Mouse (Mus musculus): ENCODE results near the gene Inpp4b. TPM values are rescaled to one million over a fixed set of nuclear protein-coding genes. Genes with fewer than 3 reads are reported as not detected.
"Not testable (repeated sequence)": the region's sequence is repeated elsewhere in the genome, so short reads cannot be mapped to it uniquely, and the experiment has no call there.

Gene Inpp4b
- polyA plus RNA-seq, 1 experiment from 2014 or later = 10.6 TPM

- H3K36me3 ChIP-seq = no peaks in the 10 kb centered on the region
- no peaks in the 10 kb centered on the region for H3K9me3 ChIP-seq (replicated peaks)
- no peak for ATAC-seq (ENCODE audit: low FRiP score)
- H3K9ac ChIP-seq (replicated peaks) = no peak overlapping the region
- H3K4me2 ChIP-seq = no peak overlapping the region
- 86% methylated on average over 3 of the region's 3 CpGs for WGBS
- H3K4me3 ChIP-seq (replicated peaks) = no peak overlapping the region
- no peak overlapping the region for H3K27ac ChIP-seq (replicated peaks)
- no peaks in the 10 kb centered on the region for H3K27me3 ChIP-seq (replicated peaks)
- no peaks in the 10 kb centered on the region for H3K4me1 ChIP-seq
Measured at GRCm38 (mm10) chr8:81784775-81785174, 442.4 kb downstream of the Inpp4b start.

DNA sequence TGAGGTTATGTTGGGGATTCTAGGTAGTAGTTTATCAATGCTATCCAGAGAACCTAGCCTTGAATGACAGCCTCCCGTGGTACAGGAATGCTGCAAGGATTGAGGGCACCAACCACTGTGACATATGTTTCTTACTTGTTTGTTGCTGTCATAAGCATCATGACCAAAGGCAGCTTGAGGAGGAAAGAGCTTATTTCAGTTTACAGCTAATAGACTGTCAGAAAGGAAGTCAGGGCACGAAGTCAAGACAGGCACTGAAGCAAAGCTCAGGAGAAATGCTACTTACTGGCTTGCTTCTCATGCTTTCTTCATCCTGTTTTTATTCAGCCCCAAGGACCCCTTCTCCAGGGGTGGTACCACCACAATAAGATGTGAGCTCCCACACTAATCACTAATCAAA lies 446.1 kb downstream of the Inpp4b start:
- Histone ChIP-seq H3K36me3 (no peaks in the 10 kb centered on the region), H3K9ac (replicated peaks) (no peak overlapping the region), H3K4me1 (no peaks in the 10 kb centered on the region), H3K27ac (replicated peaks) (no peak overlapping the region), H3K4me3 (replicated peaks) (no peak overlapping the region), H3K4me2 (no peak overlapping the region), H3K9me3 (replicated peaks) (no peaks in the 10 kb centered on the region), H3K27me3 (replicated peaks) (no peaks in the 10 kb centered on the region)
- ATAC-seq (ENCODE audit: low FRiP score) = no peak
- 83% methylated on average over 2 of the region's 2 CpGs for whole genome bisulfite sequencing

GRCm38 (mm10) chr8:81792649-81793048 lies 450.3 kb downstream of the Inpp4b start:
- Histone ChIP-seq H3K9me3 (replicated peaks) (no peaks in the 10 kb centered on the region), H3K4me1 (no peaks in the 10 kb centered on the region), H3K4me3 (replicated peaks) (no peak overlapping the region), H3K27ac (replicated peaks) (no peak overlapping the region), H3K4me2 (no peak overlapping the region), H3K9ac (replicated peaks) (no peak overlapping the region), H3K36me3 (no peaks in the 10 kb centered on the region), H3K27me3 (replicated peaks) (no peaks in the 10 kb centered on the region)
- ATAC-seq (ENCODE audit: low FRiP score) = no peak
- 71% methylated on average over 5 of the region's 5 CpGs for WGBS

DNA sequence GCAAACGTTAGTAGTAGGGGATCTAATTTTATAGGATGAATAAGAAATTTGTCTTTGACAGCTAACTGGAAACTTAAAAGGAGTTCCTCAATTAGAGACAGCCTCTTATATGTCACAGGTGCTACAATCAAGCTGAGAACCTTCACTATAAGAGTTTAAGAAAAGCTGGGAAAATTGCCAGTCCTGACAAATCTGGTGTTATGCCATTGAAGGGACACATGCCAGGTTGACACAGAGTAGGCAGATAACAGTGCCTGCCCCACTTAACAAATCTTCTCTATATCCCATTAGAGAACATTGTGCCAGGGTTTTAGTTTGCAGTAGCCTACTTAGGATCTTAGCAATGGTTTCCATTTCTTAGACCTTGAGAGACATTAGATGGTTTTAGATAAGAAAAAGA lies 456.1 kb downstream of the Inpp4b start:
- no peak overlapping the region for H3K4me2 ChIP-seq
- WGBS = 76% methylated on average over 1 of the region's 1 CpGs
- no peaks in the 10 kb centered on the region for H3K27me3 ChIP-seq (replicated peaks)
- no peak overlapping the region for H3K9ac ChIP-seq (replicated peaks)
- no peaks in the 10 kb centered on the region for H3K4me1 ChIP-seq
- no peaks in the 10 kb centered on the region for H3K9me3 ChIP-seq (replicated peaks)
- H3K27ac ChIP-seq (replicated peaks) = no peak overlapping the region
- no peak for ATAC-seq (ENCODE audit: low FRiP score)
- H3K4me3 ChIP-seq (replicated peaks) = no peak overlapping the region
- H3K36me3 ChIP-seq = no peaks in the 10 kb centered on the region

DNA sequence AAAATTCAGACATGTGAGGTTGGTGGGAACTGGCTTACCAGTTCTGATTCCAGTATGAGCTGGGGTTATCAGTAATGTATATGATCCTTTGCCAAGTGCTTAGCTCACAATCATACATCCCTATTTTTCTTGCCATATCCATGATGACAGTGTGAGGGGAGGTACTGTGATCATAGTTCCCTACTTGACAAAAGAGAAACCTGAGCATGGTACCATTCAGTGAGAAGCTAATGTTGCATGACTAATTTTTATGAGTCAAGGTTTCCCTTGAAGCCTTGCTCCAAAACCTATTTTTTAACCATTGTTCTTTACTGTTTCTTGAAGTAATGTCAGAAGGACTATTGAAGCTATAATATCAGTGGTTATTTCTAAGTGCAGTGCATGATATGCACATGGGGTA lies 458.4 kb downstream of the Inpp4b start:
- H3K9ac ChIP-seq (replicated peaks) = no peak overlapping the region
- H3K36me3 ChIP-seq = no peaks in the 10 kb centered on the region
- no peak overlapping the region for H3K27ac ChIP-seq (replicated peaks)
- H3K4me3 ChIP-seq (replicated peaks) = no peak overlapping the region
- no peaks in the 10 kb centered on the region for H3K4me1 ChIP-seq
- no peaks in the 10 kb centered on the region for H3K9me3 ChIP-seq (replicated peaks)
- H3K27me3 ChIP-seq (replicated peaks) = no peaks in the 10 kb centered on the region
- no peak overlapping the region for H3K4me2 ChIP-seq
- ATAC-seq (ENCODE audit: low FRiP score) = no peak

- Histone ChIP-seq H3K4me2 (no peak overlapping the region), H3K9me3 (replicated peaks) (no peaks in the 10 kb centered on the region), H3K36me3 (no peaks in the 10 kb centered on the region), H3K4me1 (peaks cover 3% of the 10 kb centered on the region; the same call in 1 of the 2 replicates), H3K4me3 (replicated peaks) (no peak overlapping the region), H3K27ac (replicated peaks) (no peak overlapping the region), H3K27me3 (replicated peaks) (no peaks in the 10 kb centered on the region), H3K9ac (replicated peaks) (no peak overlapping the region)
- peak; percentile 79; the same call in 1 of the 2 replicates for ATAC-seq (ENCODE audit: low FRiP score)
Measured at GRCm38 (mm10) chr8:81806797-81807196, 464.4 kb downstream of the Inpp4b start.

- Histone ChIP-seq H3K27ac (replicated peaks) (no peak overlapping the region), H3K36me3 (no peaks in the 10 kb centered on the region), H3K27me3 (replicated peaks) (no peaks in the 10 kb centered on the region), H3K9ac (replicated peaks) (no peak overlapping the region), H3K4me3 (replicated peaks) (no peak overlapping the region), H3K9me3 (replicated peaks) (no peaks in the 10 kb centered on the region), H3K4me1 (peaks cover 7% of the 10 kb centered on the region), H3K4me2 (no peak overlapping the region)
- peak; percentile 36; the same call in 1 of the 2 replicates for ATAC-seq (ENCODE audit: low FRiP score)
- WGBS = 42% methylated on average over 6 of the region's 6 CpGs
Measured at GRCm38 (mm10) chr8:81807578-81807977, 465.2 kb downstream of the Inpp4b start.

- no peak overlapping the region for H3K9ac ChIP-seq (replicated peaks)
- no peak overlapping the region for H3K27ac ChIP-seq (replicated peaks)
- WGBS = 63% methylated on average over 1 of the region's 1 CpGs
- H3K4me1 ChIP-seq = peaks cover 7% of the 10 kb centered on the region
- no peak overlapping the region for H3K4me3 ChIP-seq (replicated peaks)
- H3K4me2 ChIP-seq = no peak overlapping the region
- H3K27me3 ChIP-seq (replicated peaks) = no peaks in the 10 kb centered on the region
- no peaks in the 10 kb centered on the region for H3K9me3 ChIP-seq (replicated peaks)
- ATAC-seq (ENCODE audit: low FRiP score) = no peak
- H3K36me3 ChIP-seq = no peaks in the 10 kb centered on the region
Measured at GRCm38 (mm10) chr8:81808406-81808805, 466.1 kb downstream of the Inpp4b start.

- not testable (repeated sequence) for H3K4me1 ChIP-seq; H3K4me3 ChIP-seq (replicated peaks); H3K36me3 ChIP-seq; H3K27me3 ChIP-seq (replicated peaks); H3K9me3 ChIP-seq (replicated peaks); H3K4me2 ChIP-seq; H3K9ac ChIP-seq (replicated peaks); ATAC-seq (ENCODE audit: low FRiP score); H3K27ac ChIP-seq (replicated peaks)
Measured at GRCm38 (mm10) chr8:81809414-81809813, 467.1 kb downstream of the Inpp4b start.

GRCm38 (mm10) chr8:81812051-81812751 lies 469.8 kb downstream of the Inpp4b start:
- Histone ChIP-seq H3K9ac (replicated peaks) (no peak overlapping the region), H3K4me3 (replicated peaks) (no peak overlapping the region), H3K9me3 (replicated peaks) (no peaks in the 10 kb centered on the region), H3K36me3 (no peaks in the 10 kb centered on the region), H3K4me2 (no peak overlapping the region), H3K27ac (replicated peaks) (peak overlapping the region; percentile 38; the same call in 1 of the 2 replicates), H3K4me1 (peaks cover 7% of the 10 kb centered on the region), H3K27me3 (replicated peaks) (no peaks in the 10 kb centered on the region)
- WGBS = 10% methylated on average over 3 of the region's 3 CpGs
- peak; percentile 59; the same call in 1 of the 2 replicates for ATAC-seq (ENCODE audit: low FRiP score)

- 37% methylated on average over 3 of the region's 3 CpGs for WGBS
- no peaks in the 10 kb centered on the region for H3K9me3 ChIP-seq (replicated peaks)
- H3K36me3 ChIP-seq = no peaks in the 10 kb centered on the region
- no peaks in the 10 kb centered on the region for H3K27me3 ChIP-seq (replicated peaks)
- ATAC-seq (ENCODE audit: low FRiP score) = no peak
- H3K4me1 ChIP-seq = peaks cover 4% of the 10 kb centered on the region; the same call in 1 of the 2 replicates
- H3K4me3 ChIP-seq (replicated peaks) = no peak overlapping the region
- no peak overlapping the region for H3K4me2 ChIP-seq
- no peak overlapping the region for H3K27ac ChIP-seq (replicated peaks)
- no peak overlapping the region for H3K9ac ChIP-seq (replicated peaks)
Measured at GRCm38 (mm10) chr8:81814742-81815141, 472.4 kb downstream of the Inpp4b start.

- 64% methylated on average over 4 of the region's 4 CpGs for WGBS
- Histone ChIP-seq H3K36me3 (no peaks in the 10 kb centered on the region), H3K27ac (replicated peaks) (no peak overlapping the region), H3K9ac (replicated peaks) (no peak overlapping the region), H3K9me3 (replicated peaks) (no peaks in the 10 kb centered on the region), H3K4me3 (replicated peaks) (no peak overlapping the region), H3K4me2 (no peak overlapping the region), H3K27me3 (replicated peaks) (no peaks in the 10 kb centered on the region), H3K4me1 (peaks cover 4% of the 10 kb centered on the region; the same call in 1 of the 2 replicates)
- ATAC-seq (ENCODE audit: low FRiP score) = no peak
Measured at GRCm38 (mm10) chr8:81815551-81815950, 473.2 kb downstream of the Inpp4b start.
